Mouse (Mus musculus) left cerebral cortex, postnatal 14 days (tissue): ENCODE results near the gene Astn2. TPM values are rescaled to one million over a fixed set of nuclear protein-coding genes. Genes with fewer than 3 reads are reported as not detected.

ENCODE experiments used
- DNase-seq, 2 experiments: peaks; one replicate each; pipeline ENCODE4 v3.0.0; 2021 to 2022; ENCODE audit warnings: low spot score in 2 of 2, mixed read lengths in 1 of 2
- intact Hi-C: fragments of 180-260 bp; cut with DNase I; formaldehyde crosslinking; loops from one replicate; pipeline ENCODE4 v1.15.1; 2025
- long read RNA-seq, 2 experiments: library from polyadenylated mRNA; stranded (forward); transcript quantifications; one replicate each; pipeline ENCODE4 v2.0.0; 2021
- total RNA-seq, 2 experiments: library from RNA; stranded (reverse); gene quantifications; 2 replicates each; pipeline ENCODE4 v1.2.3; 2021

Gene Astn2
- total RNA-seq = 10 to 100 TPM; 40.4 to 43.4 TPM
- long read RNA-seq, experiment 1, partial matches to known transcripts = 1 of 22 reads
- long read RNA-seq, experiment 1, other reads (novel, unspliced or antisense) = 21 of 22 reads
- long read RNA-seq, experiment 2, partial matches to known transcripts = 0 of 22 reads
- long read RNA-seq, experiment 2, other reads (novel, unspliced or antisense) = 22 of 22 reads

GRCm38 (mm10) chr4:66404201-66404711 is at the start of gene Astn2:
Gene Astn2 (minus strand): TSS chr4:66404611.
- intact Hi-C loops = loop anchor here (5.0 kb wide), 1 partner anchor 747 kb away; no protein-coding TSS in a partner anchor
- DNase-seq = peak; percentile 17 to 60

GRCm38 (mm10) chr4:66450115-66450514 is 45.7 kb upstream of the Astn2 start:
- intact Hi-C loops = no loop called here

GRCm38 (mm10) chr4:66431256-66431655 is 26.8 kb upstream of the Astn2 start:
- intact Hi-C loops = no loop called here
- DNase-seq = no peak

More at GRCm38 (mm10) chr4:66450115-66450514, 45.7 kb upstream of the Astn2 start:
- DNase-seq = no peak

- intact Hi-C loops = no loop called here
- peak; percentile 11 to 22 for DNase-seq
These were observed 21.4 kb upstream of the Astn2 start for GRCm38 (mm10) chr4:66425804-66426203.

GRCm38 (mm10) chr4:66414778-66415177 is 10.4 kb upstream of the Astn2 start:
- intact Hi-C loops = no loop called here
- DNase-seq = no peak

GRCm38 (mm10) chr4:66405086-66405485 is 675 bp upstream of the Astn2 start:
- DNase-seq = no peak
- intact Hi-C loops = no loop called here

GRCm38 (mm10) chr4:66403708-66404200 is 657 bp downstream of the Astn2 start:
- intact Hi-C loops = loop anchor here (5.0 kb wide), 1 partner anchor 746 kb away; no protein-coding TSS in a partner anchor
- peak in 1 of 2 experiments; percentile 24 for DNase-seq

- DNase-seq = no peak
- intact Hi-C loops = loop anchor here (5.0 kb wide), 1 partner anchor 746 kb away; no protein-coding TSS in a partner anchor
These were observed 1.2 kb downstream of the Astn2 start for GRCm38 (mm10) chr4:66403116-66403707.

GRCm38 (mm10) chr4:66402611-66403010 is 1.8 kb downstream of the Astn2 start:
- peak; percentile 42 to 55 for DNase-seq
- intact Hi-C loops = loop anchor here (5.0 kb wide), 1 partner anchor 745 kb away; no protein-coding TSS in a partner anchor

- peak; percentile 54 to 56 for DNase-seq
- intact Hi-C loops = loop anchor here (5.0 kb wide), 1 partner anchor 744 kb away; no protein-coding TSS in a partner anchor
These were observed 3.2 kb downstream of the Astn2 start for GRCm38 (mm10) chr4:66401186-66401681.

- intact Hi-C loops = no loop called here
- DNase-seq = no peak
These were observed 5.3 kb downstream of the Astn2 start for GRCm38 (mm10) chr4:66399066-66399465.

- no peak for DNase-seq
- intact Hi-C loops = no loop called here
These were observed 7.2 kb downstream of the Astn2 start for GRCm38 (mm10) chr4:66397216-66397615.

- DNase-seq = peak; percentile 43 to 51
- intact Hi-C loops = no loop called here
These were observed 11.1 kb downstream of the Astn2 start for GRCm38 (mm10) chr4:66393294-66393693.

GRCm38 (mm10) chr4:66390480-66390879 is 13.9 kb downstream of the Astn2 start:
- intact Hi-C loops = no loop called here
- DNase-seq = no peak

GRCm38 (mm10) chr4:66378586-66378985 is 25.8 kb downstream of the Astn2 start:
- no peak for DNase-seq
- intact Hi-C loops = no loop called here

GRCm38 (mm10) chr4:66370557-66371071 is 33.8 kb downstream of the Astn2 start:
- intact Hi-C loops = no loop called here
- DNase-seq = peak; percentile 65 to 81

- DNase-seq = no peak
- intact Hi-C loops = no loop called here
These were observed 38.9 kb downstream of the Astn2 start for GRCm38 (mm10) chr4:66365500-66365899.

GRCm38 (mm10) chr4:66344632-66345031 is 59.8 kb downstream of the Astn2 start:
- DNase-seq = no peak
- intact Hi-C loops = no loop called here

GRCm38 (mm10) chr4:66337443-66337842 is 67.0 kb downstream of the Astn2 start:
- intact Hi-C loops = no loop called here
- no peak for DNase-seq

GRCm38 (mm10) chr4:66330600-66331285 is 73.7 kb downstream of the Astn2 start:
- DNase-seq = no peak
- intact Hi-C loops = no loop called here
